Mouse (Mus musculus): ENCODE data around the gene Elmsan1. TPM values are rescaled to one million over a fixed set of nuclear protein-coding genes. Genes with fewer than 3 reads are reported as not detected.
"Not testable (repeated sequence)": the region's sequence is repeated elsewhere in the genome, so short reads cannot be mapped to it uniquely, and the experiment has no call there.

Elmsan1 gene
- 8.9 and 9.9 TPM in 2 replicates for polyA plus RNA-seq (2015; fragmentation: Nextera tagmentation; extraction: Ambion mirVana)

DNA sequence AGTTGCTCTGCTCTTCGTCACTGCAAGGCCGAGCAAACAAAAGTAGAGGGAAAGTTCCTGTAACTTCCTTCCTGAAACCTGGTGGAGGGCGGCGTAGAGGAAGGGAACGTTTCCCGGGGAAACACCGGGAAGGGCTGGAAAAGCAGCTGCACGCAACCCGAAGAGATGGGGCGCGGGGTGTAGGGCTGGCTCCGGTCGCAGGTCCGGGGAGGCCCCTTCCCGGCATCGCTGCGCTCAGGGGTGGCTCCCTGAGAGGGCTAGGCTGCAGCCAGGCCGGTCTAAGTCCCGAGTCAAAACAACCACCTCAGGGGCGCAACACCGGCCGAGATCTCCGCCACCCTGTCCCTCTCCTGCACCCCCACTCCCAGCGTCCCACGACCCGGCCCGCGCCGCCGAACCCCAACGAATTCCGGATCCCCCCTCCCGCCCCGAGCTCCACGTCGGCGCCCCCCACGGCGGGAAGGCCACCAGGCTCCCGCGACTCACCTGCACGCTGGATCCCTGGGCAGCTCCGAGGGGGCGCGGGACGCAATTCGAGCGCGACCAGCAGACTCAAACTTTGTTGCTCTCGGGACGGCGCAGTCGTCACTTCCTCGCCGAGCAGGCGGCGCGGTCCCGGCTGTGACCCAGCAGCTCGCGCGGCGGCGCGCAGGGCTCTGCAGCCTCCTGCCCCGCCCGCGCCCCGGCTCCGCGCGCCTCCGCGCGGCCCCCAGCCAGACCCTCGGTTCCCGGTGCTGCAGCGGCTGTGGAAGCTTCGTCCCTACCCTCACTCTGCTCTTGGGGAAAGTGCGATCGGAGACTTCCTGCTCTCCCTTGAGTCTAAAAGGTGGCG is at the start of gene Elmsan1:
Gene Elmsan1 (minus strand): TSS at position 593 of the 832 bp plus-strand sequence.
- Histone ChIP-seq H3K9me3 (no peaks in the 10 kb centered on the region), H3K4me2 (replicated peaks) (peak within 1 kb of the TSS; percentile 84), H3K36me3 (peaks cover 10% of the 10 kb centered on the region; the same call in 1 of the 2 replicates), H3K27ac (peak within 1 kb of the TSS; percentile 92), H3K4me3 (peak within 1 kb of the TSS; percentile 87), H3K4me1 (peaks cover 62% of the 10 kb centered on the region), H3K9ac (peak within 1 kb of the TSS; percentile 89), H3K27me3 (0 out of 2 replicates have a peak, but pooled peaks cover 3% of the 10 kb centered on the region)
- under 1% methylated on average over 80 of the region's 82 CpGs for WGBS
- ATAC-seq (ENCODE audit: low FRiP score, low read depth): peak; percentile 84

GRCm38 (mm10) chr12:84267264-84267663 is 48.6 kb upstream of the Elmsan1 start:
- no peak overlapping the region for H3K4me2 ChIP-seq (replicated peaks)
- H3K9ac ChIP-seq: no peak overlapping the region
- WGBS: 53% methylated on average over 2 of the region's 2 CpGs
- no peak for ATAC-seq (ENCODE audit: low FRiP score, low read depth)
- no peak overlapping the region for H3K27ac ChIP-seq
- no peaks in the 10 kb centered on the region for H3K27me3 ChIP-seq
- H3K4me1 ChIP-seq: no peaks in the 10 kb centered on the region
- no peak overlapping the region for H3K4me3 ChIP-seq
- H3K36me3 ChIP-seq: no peaks in the 10 kb centered on the region
- no peaks in the 10 kb centered on the region for H3K9me3 ChIP-seq

- peaks cover 6% of the 10 kb centered on the region; the same call in 1 of the 2 replicates for H3K4me1 ChIP-seq
- ATAC-seq (ENCODE audit: low FRiP score, low read depth): no peak
- H3K4me3 ChIP-seq: no peak overlapping the region
- 55% methylated on average over 7 of the region's 7 CpGs for WGBS
- H3K36me3 ChIP-seq: no peaks in the 10 kb centered on the region
- no peak overlapping the region for H3K9ac ChIP-seq
- H3K27ac ChIP-seq: no peak overlapping the region
- no peak overlapping the region for H3K4me2 ChIP-seq (replicated peaks)
- H3K27me3 ChIP-seq: no peaks in the 10 kb centered on the region
- no peaks in the 10 kb centered on the region for H3K9me3 ChIP-seq
These were observed 41.7 kb upstream of the Elmsan1 start for GRCm38 (mm10) chr12:84260363-84260762.

- H3K9me3 ChIP-seq: 0 out of 2 replicates have a peak, but pooled peaks cover 3% of the 10 kb centered on the region
- no peak overlapping the region for H3K9ac ChIP-seq
- no peak for ATAC-seq (ENCODE audit: low FRiP score, low read depth)
- H3K27me3 ChIP-seq: no peaks in the 10 kb centered on the region
- peaks cover 6% of the 10 kb centered on the region; the same call in 1 of the 2 replicates for H3K4me1 ChIP-seq
- no peak overlapping the region for H3K4me3 ChIP-seq
- H3K36me3 ChIP-seq: no peaks in the 10 kb centered on the region
- 66% methylated on average over 5 of the region's 5 CpGs for whole genome bisulfite sequencing
- H3K4me2 ChIP-seq (replicated peaks): no peak overlapping the region
- no peak overlapping the region for H3K27ac ChIP-seq
These were observed 36.2 kb upstream of the Elmsan1 start for GRCm38 (mm10) chr12:84254886-84255285.

DNA sequence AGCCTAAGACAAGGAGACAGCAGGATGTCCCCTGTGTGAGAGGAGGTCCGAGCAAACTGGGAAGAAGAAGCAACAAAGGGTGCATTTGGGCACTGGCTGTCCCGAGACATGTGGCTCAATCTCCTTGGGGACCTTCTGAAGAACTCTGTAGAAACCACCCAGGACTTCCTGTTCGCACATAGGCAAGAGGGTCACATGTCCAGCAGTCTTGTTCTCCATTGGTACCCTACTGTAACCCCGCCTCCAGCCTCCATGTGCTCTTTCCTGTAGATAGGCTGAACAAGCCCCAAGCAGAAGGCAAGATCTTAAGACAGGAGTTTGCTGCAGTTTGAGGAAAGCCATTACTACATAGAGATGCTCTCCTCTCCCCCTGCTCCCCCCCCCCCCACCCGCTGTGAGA is 34.1 kb upstream of the Elmsan1 start:
- Histone ChIP-seq H3K9me3 (0 out of 2 replicates have a peak, but pooled peaks cover 3% of the 10 kb centered on the region), H3K27me3 (no peaks in the 10 kb centered on the region), H3K9ac (no peak overlapping the region), H3K4me3 (no peak overlapping the region), H3K27ac (no peak overlapping the region), H3K4me2 (replicated peaks) (no peak overlapping the region), H3K36me3 (no peaks in the 10 kb centered on the region), H3K4me1 (peaks cover 6% of the 10 kb centered on the region; the same call in 1 of the 2 replicates)
- no peak for ATAC-seq (ENCODE audit: low FRiP score, low read depth)
- 90% methylated on average over 4 of the region's 5 CpGs for WGBS

DNA sequence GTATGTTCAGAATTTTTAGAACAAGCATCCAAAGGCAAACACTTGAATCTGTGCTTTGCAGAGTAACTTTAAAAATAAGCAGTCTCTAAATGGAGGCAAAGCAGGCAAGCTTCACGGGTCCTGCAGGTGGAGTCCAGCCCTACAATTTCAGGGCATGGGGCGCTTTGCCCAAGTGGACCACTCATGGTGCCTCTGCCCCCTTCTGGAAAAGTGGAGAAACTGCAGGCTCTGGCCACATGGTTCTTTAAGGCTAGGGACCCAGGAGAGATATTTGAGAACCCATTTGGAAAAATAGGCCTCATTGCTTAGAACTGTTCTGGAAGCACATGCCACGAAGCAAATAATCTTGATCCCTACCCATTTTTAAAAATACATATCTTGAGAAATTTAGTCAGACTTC is 30.5 kb upstream of the Elmsan1 start:
- H3K4me2 ChIP-seq (replicated peaks): no peak overlapping the region
- H3K9ac ChIP-seq: no peak overlapping the region
- WGBS: 4% methylated on average over 3 of the region's 3 CpGs
- H3K36me3 ChIP-seq: no peaks in the 10 kb centered on the region
- no peak overlapping the region for H3K4me3 ChIP-seq
- ATAC-seq (ENCODE audit: low FRiP score, low read depth): no peak
- H3K4me1 ChIP-seq: no peaks in the 10 kb centered on the region
- no peaks in the 10 kb centered on the region for H3K27me3 ChIP-seq
- no peak overlapping the region for H3K27ac ChIP-seq
- H3K9me3 ChIP-seq: 0 out of 2 replicates have a peak, but pooled peaks cover 3% of the 10 kb centered on the region

- Histone ChIP-seq H3K36me3 (no peaks in the 10 kb centered on the region), H3K27ac (no peak overlapping the region), H3K4me1 (no peaks in the 10 kb centered on the region), H3K9me3 (no peaks in the 10 kb centered on the region), H3K4me2 (replicated peaks) (no peak overlapping the region), H3K9ac (no peak overlapping the region), H3K4me3 (no peak overlapping the region), H3K27me3 (no peaks in the 10 kb centered on the region)
- no peak for ATAC-seq (ENCODE audit: low FRiP score, low read depth)
- WGBS: 78% methylated on average over 5 of the region's 5 CpGs
These were observed 27.0 kb upstream of the Elmsan1 start for GRCm38 (mm10) chr12:84245683-84246082.

DNA sequence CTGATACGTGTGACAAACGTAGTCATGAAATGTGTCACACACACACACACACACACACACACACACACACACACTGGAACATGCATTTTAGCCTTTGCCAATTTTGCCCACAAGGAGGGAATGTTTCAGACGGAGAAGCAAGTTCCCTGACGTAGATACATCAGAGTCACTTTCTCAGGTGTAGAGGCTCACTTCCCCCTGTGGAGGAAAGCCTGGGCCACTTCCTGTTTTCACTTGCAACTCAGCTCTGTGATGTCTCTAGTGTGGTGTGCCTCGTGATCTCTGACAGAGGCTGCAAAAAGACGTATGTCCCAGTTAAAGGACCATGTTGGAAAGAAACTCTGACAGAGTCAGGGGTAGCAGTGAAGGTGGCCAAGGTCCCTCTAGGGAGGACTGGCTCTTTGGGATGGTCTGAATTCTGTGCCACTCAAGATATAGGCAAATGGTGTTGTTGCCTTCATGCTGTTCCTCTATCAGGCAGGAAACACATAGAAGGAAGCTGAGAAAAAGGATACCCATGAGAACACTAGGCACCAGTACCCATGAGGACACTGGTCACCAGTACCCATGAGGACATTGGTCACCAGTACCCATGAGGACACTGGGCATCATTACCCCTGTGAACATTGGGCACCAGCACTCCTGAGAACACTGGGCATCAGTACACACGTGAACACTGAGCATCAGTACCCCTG is 24.5 kb upstream of the Elmsan1 start:
- H3K4me1 ChIP-seq: no peaks in the 10 kb centered on the region
- H3K27me3 ChIP-seq: no peaks in the 10 kb centered on the region
- no peak for ATAC-seq (ENCODE audit: low FRiP score, low read depth)
- no peak overlapping the region for H3K9ac ChIP-seq
- no peaks in the 10 kb centered on the region for H3K9me3 ChIP-seq
- H3K27ac ChIP-seq: no peak overlapping the region
- H3K36me3 ChIP-seq: no peaks in the 10 kb centered on the region
- H3K4me2 ChIP-seq (replicated peaks): no peak overlapping the region
- WGBS: 79% methylated on average over 7 of the region's 7 CpGs
- H3K4me3 ChIP-seq: no peak overlapping the region

- H3K36me3 ChIP-seq; ATAC-seq (ENCODE audit: low FRiP score, low read depth); H3K9me3 ChIP-seq; H3K27ac ChIP-seq; H3K4me3 ChIP-seq; H3K4me2 ChIP-seq (replicated peaks); H3K4me1 ChIP-seq; H3K9ac ChIP-seq; H3K27me3 ChIP-seq: not testable (repeated sequence)
- 89% methylated on average over 5 of the region's 5 CpGs for WGBS
These were observed 18.4 kb upstream of the Elmsan1 start for GRCm38 (mm10) chr12:84237036-84237435.

GRCm38 (mm10) chr12:84235981-84236752 is 17.5 kb upstream of the Elmsan1 start:
- Histone ChIP-seq H3K4me2 (replicated peaks) (no peak overlapping the region), H3K36me3 (no peaks in the 10 kb centered on the region), H3K27me3 (no peaks in the 10 kb centered on the region), H3K4me3 (no peak overlapping the region), H3K4me1 (no peaks in the 10 kb centered on the region), H3K27ac (no peak overlapping the region), H3K9me3 (no peaks in the 10 kb centered on the region), H3K9ac (no peak overlapping the region)
- no peak for ATAC-seq (ENCODE audit: low FRiP score, low read depth)
- 71% methylated on average over 10 of the region's 10 CpGs for WGBS

DNA sequence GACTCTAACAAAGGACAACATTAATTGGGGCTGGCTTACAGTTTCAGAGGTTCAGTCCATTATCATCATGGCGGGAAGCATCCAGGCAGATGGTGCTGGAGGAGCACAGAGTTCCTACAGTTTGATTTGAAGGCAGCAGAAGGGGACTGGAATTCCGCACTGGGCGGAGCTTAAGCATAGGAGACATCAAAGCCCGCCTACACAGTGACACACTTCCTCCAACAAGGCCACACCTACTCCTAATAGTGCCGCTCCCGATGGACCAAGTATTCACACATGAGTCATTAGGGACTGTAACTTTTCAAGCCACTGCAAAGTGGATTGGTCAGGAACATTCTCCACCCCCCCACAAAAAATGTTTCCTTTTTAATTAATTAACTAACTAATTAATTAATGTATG is 16.9 kb upstream of the Elmsan1 start:
- H3K4me1 ChIP-seq: no peaks in the 10 kb centered on the region
- WGBS: 93% methylated on average over 6 of the region's 6 CpGs
- no peaks in the 10 kb centered on the region for H3K9me3 ChIP-seq
- no peaks in the 10 kb centered on the region for H3K27me3 ChIP-seq
- no peaks in the 10 kb centered on the region for H3K36me3 ChIP-seq
- no peak overlapping the region for H3K9ac ChIP-seq
- no peak for ATAC-seq (ENCODE audit: low FRiP score, low read depth)
- no peak overlapping the region for H3K4me3 ChIP-seq
- no peak overlapping the region for H3K27ac ChIP-seq
- H3K4me2 ChIP-seq (replicated peaks): no peak overlapping the region

Measured in limb, embryonic 13.5 days (tissue).